Mouse (Mus musculus) liver, postnatal 0 days (tissue): ENCODE measurements around the gene Nedd4. TPM values are rescaled to one million over a fixed set of nuclear protein-coding genes. Genes with fewer than 3 reads are reported as not detected.

Experiments
- ATAC-seq: fragments of 200-750 bp; cut with Nextera tagmentation; 2 replicates; pipeline ENCODE4 v1.8.0; 2017; ENCODE audit warnings: mild to moderate bottlenecking, moderate library complexity
- DNase-seq: peaks from one replicate; pipeline ENCODE4 v3.0.0-alpha.2; 2016
- H3K27ac ChIP-seq: fragments of 300-500 bp; sonication (generic); 2 replicates; pipeline ENCODE4 v1.5.1; 2014; ENCODE audit warnings: antibody characterized with exemption, moderate library complexity, mild to moderate bottlenecking, low read depth
- H3K27me3 ChIP-seq: fragments of 300-500 bp; sonication (generic); 2 replicates; pipeline ENCODE4 v1.6.1; 2014; ENCODE audit warnings: low read length, control low read depth, mixed read lengths; ENCODE audit not compliant: insufficient read depth
- H3K36me3 ChIP-seq: fragments of 300-500 bp; sonication (generic); replicated peaks from 2 replicates; pipeline ENCODE4 v1.6.1; 2014; ENCODE audit warnings: mild to moderate bottlenecking, control low read depth, low read length, moderate library complexity, mixed read lengths; ENCODE audit not compliant: insufficient read depth
- H3K4me1 ChIP-seq: fragments of 300-500 bp; sonication (generic); 2 replicates; pipeline ENCODE4 v1.6.1; 2014; ENCODE audit warnings: antibody characterized with exemption, mild to moderate bottlenecking, control low read depth; ENCODE audit not compliant: insufficient read depth
- H3K4me2 ChIP-seq: fragments of 300-500 bp; sonication (generic); 2 replicates; pipeline ENCODE4 v1.6.1; 2014; ENCODE audit warnings: low read depth, mild to moderate bottlenecking, low read length, moderate library complexity, mixed read lengths
- H3K4me3 ChIP-seq: fragments of 300-500 bp; sonication (generic); 2 replicates; pipeline ENCODE4 v1.5.1; 2014; ENCODE audit warnings: low read depth, low read length
- H3K9ac ChIP-seq: fragments of 300-500 bp; sonication (generic); replicated peaks from 2 replicates; pipeline ENCODE4 v1.6.1; 2014; ENCODE audit warnings: mild to moderate bottlenecking, moderate library complexity
- H3K9me3 ChIP-seq: fragments of 300-500 bp; sonication (generic); 2 replicates; pipeline ENCODE4 v1.6.1; 2016; ENCODE audit warnings: mild to moderate bottlenecking, control low read depth, low read length, mixed read lengths
- CTCF ChIP-seq: sonication (generic); IDR thresholded peaks from 2 replicates; pipeline ENCODE4 v1.5.1; 2016; ENCODE audit warnings: antibody characterized with exemption, low read depth
- EP300 ChIP-seq: IDR thresholded peaks from 2 replicates; pipeline ENCODE4 v1.6.1; 2016; ENCODE audit warnings: antibody characterized with exemption, low read depth, mild to moderate bottlenecking
- WGBS: fragments of 180-500 bp; shearing (Covaris S2); extraction: QIAGEN DNeasy Blood & Tissue Kit; methylation state at CpG from one replicate; pipeline ENCODE4 v1.1.7; 2014; ENCODE audit not compliant: insufficient replicate concordance; 5-methylcytosine and 5-hydroxymethylcytosine counted together
- polyA plus RNA-seq: library from polyadenylated mRNA; unstranded; fragments of >200 nt; fragmentation: Nextera tagmentation; extraction: Ambion mirVana; gene quantifications from 2 replicates; pipeline ENCODE4 v1.2.1, GENCODE M21; 2015

The Nedd4 gene
- polyA plus RNA-seq, 1 experiment from 2014 or later = 70.3 TPM

DNA sequence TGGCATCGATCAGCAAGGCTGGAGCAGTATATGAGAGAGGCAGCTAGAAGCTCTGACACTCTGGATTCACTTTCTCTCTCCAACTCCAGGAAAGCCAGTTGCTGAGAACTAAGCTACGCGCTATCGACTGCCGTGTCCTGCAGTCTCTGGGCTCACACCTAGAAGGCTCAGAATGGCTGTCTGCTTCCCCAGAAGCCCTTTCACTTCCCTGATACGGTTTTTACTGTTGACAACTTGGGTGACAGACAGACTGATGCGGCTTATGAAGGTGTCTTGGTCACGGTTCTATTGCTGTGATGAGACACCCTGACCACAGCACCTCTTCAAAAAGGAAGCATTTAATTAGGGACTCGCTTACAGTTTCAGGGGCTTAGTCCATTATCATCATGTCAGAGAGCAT lies 90.5 kb downstream of the Nedd4 start:
- no peak for ATAC-seq
- no peak for TF ChIP-seq EP300
- TF ChIP-seq CTCF = no peak
- peaks cover 14% of the 10 kb centered on the region for H3K36me3 ChIP-seq
- no peaks in the 10 kb centered on the region for H3K9me3 ChIP-seq
- no peak overlapping the region for H3K27ac ChIP-seq
- H3K27me3 ChIP-seq = no peaks in the 10 kb centered on the region
- H3K4me1 ChIP-seq = no peaks in the 10 kb centered on the region
- H3K4me3 ChIP-seq = no peak overlapping the region
- no peak overlapping the region for H3K4me2 ChIP-seq
- DNase-seq = no peak
- no peak overlapping the region for H3K9ac ChIP-seq
- 71% methylated on average over 9 of the region's 9 CpGs for WGBS

DNA sequence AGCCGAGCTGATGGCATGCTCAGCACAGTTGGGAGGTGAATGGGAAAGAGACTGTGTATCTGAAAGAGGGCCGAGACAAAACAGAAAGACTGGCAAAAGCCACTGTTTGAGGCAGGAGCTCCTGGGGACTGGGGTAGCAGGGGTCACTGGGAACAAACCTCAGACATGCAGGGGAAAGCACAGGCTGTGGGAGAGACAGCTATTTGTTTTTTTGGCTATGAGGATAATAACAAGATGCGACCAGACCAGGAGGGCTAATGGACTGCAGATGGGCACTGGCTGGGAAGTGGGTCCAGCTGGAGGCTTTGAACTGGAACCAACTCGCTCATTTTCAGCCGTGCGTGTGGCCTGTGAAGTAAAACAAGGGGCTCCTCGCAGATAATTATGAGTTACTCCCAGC lies 91.6 kb downstream of the Nedd4 start:
- DNase-seq = no peak

DNA sequence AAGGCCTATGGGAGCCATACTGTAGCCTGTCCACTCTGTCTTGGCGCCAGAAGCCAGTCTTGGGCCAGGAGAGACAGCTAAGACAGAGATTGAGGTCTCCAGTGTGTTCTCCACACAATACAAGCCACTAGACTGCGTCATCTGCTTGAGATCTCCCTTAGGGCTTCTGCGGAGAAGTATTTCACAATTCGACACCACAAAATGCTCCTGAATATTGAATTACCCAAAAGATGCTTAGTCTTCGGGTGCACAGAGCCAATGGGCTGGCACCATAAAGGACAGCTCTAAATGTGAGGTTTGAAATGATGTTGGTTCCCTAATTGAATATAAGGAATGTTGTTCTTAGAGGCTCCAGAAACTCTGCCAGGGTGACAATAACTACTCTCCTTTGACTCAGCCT lies 95.0 kb downstream of the Nedd4 start:
- ATAC-seq (no peak), DNase-seq (no peak)
- WGBS = 74% methylated on average over 5 of the region's 5 CpGs
- Histone ChIP-seq H3K27ac (no peak overlapping the region), H3K36me3 (no peaks in the 10 kb centered on the region), H3K4me1 (no peaks in the 10 kb centered on the region), H3K4me2 (no peak overlapping the region), H3K9ac (no peak overlapping the region), H3K4me3 (no peak overlapping the region), H3K27me3 (no peaks in the 10 kb centered on the region), H3K9me3 (no peaks in the 10 kb centered on the region)
- TF ChIP-seq EP300 = no peak
- no peak for TF ChIP-seq CTCF

More for the DNA sequence above, 91.6 kb downstream of the Nedd4 start:
- Histone ChIP-seq H3K9ac (no peak overlapping the region), H3K4me1 (no peaks in the 10 kb centered on the region), H3K36me3 (peaks cover 6% of the 10 kb centered on the region; the same call in 1 of the 2 replicates), H3K9me3 (no peaks in the 10 kb centered on the region), H3K27ac (no peak overlapping the region), H3K4me2 (no peak overlapping the region), H3K4me3 (no peak overlapping the region), H3K27me3 (no peaks in the 10 kb centered on the region)
- TF ChIP-seq EP300 (no peak), CTCF (no peak)
- WGBS = 45% methylated on average over 7 of the region's 7 CpGs
- ATAC-seq = no peak

DNA sequence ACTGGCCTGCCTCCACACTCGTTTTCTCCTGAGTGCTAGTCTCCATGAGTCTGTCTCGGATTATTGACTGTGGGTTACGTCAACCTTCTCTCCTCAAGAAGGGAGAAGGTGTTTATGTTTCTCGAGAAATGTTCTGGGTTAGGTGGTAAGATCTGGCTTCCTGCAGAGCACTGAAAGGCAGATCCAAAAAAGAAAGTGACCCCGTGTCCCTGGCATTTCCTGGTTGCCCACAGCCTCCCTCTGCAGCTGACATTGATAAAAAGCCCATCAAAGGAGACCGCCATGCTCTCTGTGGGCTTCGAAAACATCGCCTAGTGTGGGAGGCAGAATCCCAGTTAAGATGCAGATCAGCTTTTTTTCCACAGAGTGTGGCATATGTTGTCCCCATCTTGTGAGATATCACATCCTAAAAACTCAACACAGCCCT lies 96.6 kb downstream of the Nedd4 start:
- WGBS = 46% methylated on average over 8 of the region's 8 CpGs
- H3K4me1 ChIP-seq = no peaks in the 10 kb centered on the region
- TF ChIP-seq CTCF (no peak), EP300 (no peak)
- H3K4me2 ChIP-seq = no peak overlapping the region
- no peak for ATAC-seq
- H3K36me3 ChIP-seq = no peaks in the 10 kb centered on the region
- H3K9ac ChIP-seq = no peak overlapping the region
- H3K27ac ChIP-seq = no peak overlapping the region
- no peaks in the 10 kb centered on the region for H3K9me3 ChIP-seq
- H3K4me3 ChIP-seq = no peak overlapping the region
- no peaks in the 10 kb centered on the region for H3K27me3 ChIP-seq
- no peak for DNase-seq

DNA sequence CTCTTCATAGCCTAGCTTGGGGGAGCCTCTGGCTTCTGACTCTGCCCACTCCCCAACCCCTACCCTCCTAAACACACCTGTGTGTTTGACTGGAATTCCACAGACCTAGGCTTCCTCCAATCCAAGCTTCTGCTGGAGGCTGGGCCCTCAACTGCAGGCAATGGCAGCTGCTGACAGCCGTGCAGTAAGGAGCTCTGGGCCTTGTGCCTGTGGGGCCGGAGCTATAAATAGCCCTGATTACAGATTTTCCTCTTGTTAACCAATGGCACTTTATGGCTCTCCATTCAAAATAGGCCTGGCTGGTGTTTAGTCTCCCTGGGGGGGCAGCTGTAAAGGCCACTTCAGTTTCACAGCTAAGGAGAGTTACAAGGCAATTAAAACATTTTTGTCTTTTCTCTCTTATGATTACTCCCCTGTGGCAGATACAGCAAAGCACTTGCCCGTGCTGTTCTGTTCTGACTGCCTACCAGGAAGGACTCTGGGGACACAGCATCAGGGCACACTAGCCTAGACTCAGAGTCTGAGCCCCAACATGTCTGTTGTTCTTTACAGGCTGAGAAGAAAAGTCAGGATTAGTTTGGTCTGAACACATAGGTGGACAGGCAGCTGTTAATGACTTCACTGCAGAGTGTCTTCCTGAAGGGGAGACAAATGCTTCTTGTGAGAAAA lies 101.0 kb downstream of the Nedd4 start:
- H3K4me2 ChIP-seq = no peak overlapping the region
- DNase-seq = no peak
- H3K4me3 ChIP-seq = no peak overlapping the region
- H3K27me3 ChIP-seq = no peaks in the 10 kb centered on the region
- no peaks in the 10 kb centered on the region for H3K9me3 ChIP-seq
- WGBS = 43% methylated on average over 3 of the region's 3 CpGs
- H3K36me3 ChIP-seq = no peaks in the 10 kb centered on the region
- no peak for TF ChIP-seq EP300
- TF ChIP-seq CTCF = no peak
- no peaks in the 10 kb centered on the region for H3K4me1 ChIP-seq
- no peak for ATAC-seq
- H3K9ac ChIP-seq = no peak overlapping the region
- H3K27ac ChIP-seq = no peak overlapping the region

DNA sequence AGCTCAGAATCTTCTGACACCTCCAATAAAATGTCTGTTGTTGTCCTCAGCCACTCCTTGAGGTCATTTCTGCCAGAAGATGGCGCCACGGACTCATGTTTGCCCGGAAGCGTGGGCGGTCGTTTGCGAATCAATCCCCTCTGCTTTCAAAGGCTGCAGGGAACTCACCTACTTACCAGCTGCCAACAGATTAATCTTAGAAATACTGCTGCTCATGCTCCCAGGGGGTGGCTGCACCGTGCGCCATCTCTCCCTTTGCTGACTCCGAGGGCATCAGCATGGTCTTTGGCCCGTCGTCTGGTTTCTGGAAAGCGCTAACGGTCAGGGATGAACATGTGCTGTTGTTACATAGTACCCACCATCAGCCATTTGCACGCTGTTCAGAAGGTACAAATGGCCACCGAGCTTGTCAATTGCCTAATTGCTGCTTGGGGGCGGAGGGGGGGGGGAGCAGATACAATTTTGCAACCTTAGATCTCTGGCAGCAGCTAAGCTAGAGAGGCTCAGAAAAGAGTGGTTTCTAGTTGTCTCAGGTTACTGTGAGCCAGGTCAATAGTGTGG lies 104.7 kb downstream of the Nedd4 start:
- 2% methylated on average over 17 of the region's 17 CpGs for WGBS
- Histone ChIP-seq H3K36me3 (no peaks in the 10 kb centered on the region), H3K4me3 (peak overlapping the region; percentile 43), H3K9ac (peak overlapping the region; percentile 47; the same call in 1 of the 2 replicates), H3K27ac (peak overlapping the region; percentile 74), H3K4me2 (peak overlapping the region; percentile 80), H3K4me1 (no peaks in the 10 kb centered on the region), H3K9me3 (no peaks in the 10 kb centered on the region), H3K27me3 (no peaks in the 10 kb centered on the region)
- TF ChIP-seq EP300 (no peak), CTCF (peak; percentile 89)
- peak; percentile 93 for ATAC-seq
- DNase-seq = peak; percentile 90
